Mouse (Mus musculus): ENCODE results near the gene Kcnq5. TPM values are rescaled to one million over a fixed set of nuclear protein-coding genes. Genes with fewer than 3 reads are reported as not detected.

Gene Kcnq5
- total and polyA plus RNA-seq, 2 experiments from 2014 or later, result 2.5 to 11.3 TPM

DNA sequence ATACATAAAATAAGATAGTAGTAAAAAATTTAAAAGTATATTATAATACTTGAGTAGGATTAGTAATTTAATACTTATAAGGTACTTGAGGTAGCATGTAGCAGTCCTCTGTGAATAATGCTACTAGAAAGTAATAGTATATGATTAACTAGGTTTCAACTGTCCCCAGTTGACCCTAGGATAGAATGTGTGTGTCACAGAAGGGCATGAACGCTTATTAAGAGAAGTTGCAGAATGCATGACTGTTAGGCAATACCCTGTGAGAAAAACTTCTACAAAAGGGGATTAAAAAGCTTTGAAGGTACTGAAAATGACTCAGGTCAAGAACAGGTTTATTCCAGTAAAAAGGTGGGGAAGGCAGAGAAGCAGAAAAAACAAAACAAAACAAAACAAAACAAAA lies 430.9 kb downstream of the Kcnq5 start:
- Histone ChIP-seq H3K4me2 (ENCODE audit: low read depth, low read length, poor library complexity, severe bottlenecking) (no peak overlapping the region), H3K4me1 (ENCODE audit: insufficient read depth, low read length) (no peaks in the 10 kb centered on the region), H3K9me3 (ENCODE audit: low read length) (no peaks in the 10 kb centered on the region), H3K9ac (replicated peaks; ENCODE audit: low read length, poor library complexity, severe bottlenecking) (no peak overlapping the region), H3K36me3 (ENCODE audit: insufficient read depth, low read length) (no peaks in the 10 kb centered on the region), H3K27me3 (ENCODE audit: insufficient read depth, low read length) (no peaks in the 10 kb centered on the region), H3K4me3 (ENCODE audit: low read depth, low read length) (no peak overlapping the region), H3K27ac (ENCODE audit: low read depth, low read length) (no peak overlapping the region)
- no peak for ATAC-seq (ENCODE audit: low FRiP score)
- 83% methylated on average over 1 of the region's 1 CpGs for WGBS
- DNase-seq (ENCODE audit: low spot score), result no peak
- no peak for TF ChIP-seq CTCF (IDR thresholded peaks at IDR 0.05)

DNA sequence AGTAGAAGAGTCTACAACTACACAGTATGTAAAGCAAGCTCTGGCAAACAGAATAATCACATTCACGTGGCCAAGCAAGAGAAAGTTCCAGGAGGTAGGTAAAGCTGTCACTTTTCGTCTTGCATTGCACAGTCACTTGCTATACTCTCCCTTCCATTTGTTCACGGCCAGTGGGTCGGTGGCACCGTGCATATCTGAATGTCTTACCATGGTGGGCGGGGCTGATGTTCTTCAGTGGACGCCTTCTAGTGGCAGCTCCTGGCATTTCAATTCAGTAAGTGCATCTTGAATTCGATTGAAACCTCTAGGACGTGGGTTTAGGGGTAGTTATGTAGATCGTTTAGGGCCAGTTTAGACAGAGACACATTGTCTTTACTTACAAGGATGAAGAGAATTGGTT lies 439.7 kb downstream of the Kcnq5 start:
- Histone ChIP-seq H3K4me1 (ENCODE audit: insufficient read depth, low read length) (no peaks in the 10 kb centered on the region), H3K36me3 (ENCODE audit: insufficient read depth, low read length) (no peaks in the 10 kb centered on the region), H3K4me3 (ENCODE audit: low read depth, low read length) (no peak overlapping the region), H3K9me3 (ENCODE audit: low read length) (no peaks in the 10 kb centered on the region), H3K27ac (ENCODE audit: low read depth, low read length) (no peak overlapping the region), H3K9ac (replicated peaks; ENCODE audit: low read length, poor library complexity, severe bottlenecking) (no peak overlapping the region), H3K4me2 (ENCODE audit: low read depth, low read length, poor library complexity, severe bottlenecking) (no peak overlapping the region), H3K27me3 (ENCODE audit: insufficient read depth, low read length) (no peaks in the 10 kb centered on the region)
- no peak for DNase-seq (ENCODE audit: low spot score)
- no peak for TF ChIP-seq CTCF (IDR thresholded peaks at IDR 0.05)
- ATAC-seq (ENCODE audit: low FRiP score), result no peak
- 85% methylated on average over 10 of the region's 10 CpGs for WGBS

- WGBS, result 84% methylated on average over 8 of the region's 8 CpGs
- no peak for DNase-seq (ENCODE audit: low spot score)
- Histone ChIP-seq H3K27ac (ENCODE audit: low read depth, low read length) (no peak overlapping the region), H3K4me3 (ENCODE audit: low read depth, low read length) (no peak overlapping the region), H3K9me3 (ENCODE audit: low read length) (no peaks in the 10 kb centered on the region), H3K9ac (replicated peaks; ENCODE audit: low read length, poor library complexity, severe bottlenecking) (no peak overlapping the region), H3K27me3 (ENCODE audit: insufficient read depth, low read length) (no peaks in the 10 kb centered on the region), H3K36me3 (ENCODE audit: insufficient read depth, low read length) (no peaks in the 10 kb centered on the region), H3K4me1 (ENCODE audit: insufficient read depth, low read length) (no peaks in the 10 kb centered on the region), H3K4me2 (ENCODE audit: low read depth, low read length, poor library complexity, severe bottlenecking) (no peak overlapping the region)
- no peak for TF ChIP-seq CTCF (IDR thresholded peaks at IDR 0.05)
- no peak for ATAC-seq (ENCODE audit: low FRiP score)
These were observed 440.3 kb downstream of the Kcnq5 start for GRCm38 (mm10) chr1:21521475-21521874.

- no peak for TF ChIP-seq CTCF (IDR thresholded peaks at IDR 0.05)
- no peak overlapping the region for H3K4me3 ChIP-seq (ENCODE audit: low read depth, low read length)
- ATAC-seq (ENCODE audit: low FRiP score), result no peak
- no peak overlapping the region for H3K4me2 ChIP-seq (ENCODE audit: low read depth, low read length, poor library complexity, severe bottlenecking)
- no peaks in the 10 kb centered on the region for H3K36me3 ChIP-seq (ENCODE audit: insufficient read depth, low read length)
- no peaks in the 10 kb centered on the region for H3K27me3 ChIP-seq (ENCODE audit: insufficient read depth, low read length)
- no peak for DNase-seq (ENCODE audit: low spot score)
- H3K9ac ChIP-seq (replicated peaks; ENCODE audit: low read length, poor library complexity, severe bottlenecking), result no peak overlapping the region
- WGBS, result 86% methylated on average over 10 of the region's 10 CpGs
- H3K9me3 ChIP-seq (ENCODE audit: low read length), result no peaks in the 10 kb centered on the region
- no peak overlapping the region for H3K27ac ChIP-seq (ENCODE audit: low read depth, low read length)
- no peaks in the 10 kb centered on the region for H3K4me1 ChIP-seq (ENCODE audit: insufficient read depth, low read length)
These were observed 441.6 kb downstream of the Kcnq5 start for GRCm38 (mm10) chr1:21520116-21520645.

DNA sequence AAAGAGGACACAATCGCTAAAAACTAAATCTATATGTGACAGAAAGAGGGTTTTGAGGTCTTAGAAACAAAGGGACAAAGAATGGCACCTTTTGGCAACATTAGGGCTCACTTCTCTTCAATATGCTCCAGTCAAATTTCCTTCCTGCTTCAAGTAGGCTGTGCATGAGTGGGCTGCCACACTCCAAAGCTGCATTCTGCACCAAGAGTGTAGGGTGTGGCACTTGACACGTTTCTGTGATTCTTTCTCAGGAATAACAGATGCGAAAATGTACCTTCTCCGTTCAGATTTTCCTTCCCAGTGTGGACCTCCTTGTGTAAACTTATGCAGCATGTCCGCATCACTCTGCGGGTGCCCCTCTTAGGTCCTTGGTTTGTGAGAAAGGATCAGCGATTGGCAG lies 455.1 kb downstream of the Kcnq5 start:
- H3K4me1 ChIP-seq (ENCODE audit: insufficient read depth, low read length), result no peaks in the 10 kb centered on the region
- H3K27me3 ChIP-seq (ENCODE audit: insufficient read depth, low read length), result no peaks in the 10 kb centered on the region
- no peaks in the 10 kb centered on the region for H3K9me3 ChIP-seq (ENCODE audit: low read length)
- H3K9ac ChIP-seq (replicated peaks; ENCODE audit: low read length, poor library complexity, severe bottlenecking), result no peak overlapping the region
- H3K4me3 ChIP-seq (ENCODE audit: low read depth, low read length), result no peak overlapping the region
- no peak for TF ChIP-seq CTCF (IDR thresholded peaks at IDR 0.05)
- H3K4me2 ChIP-seq (ENCODE audit: low read depth, low read length, poor library complexity, severe bottlenecking), result no peak overlapping the region
- ATAC-seq (ENCODE audit: low FRiP score) (no peak), DNase-seq (ENCODE audit: low spot score) (no peak)
- WGBS, result 83% methylated on average over 7 of the region's 7 CpGs
- H3K27ac ChIP-seq (ENCODE audit: low read depth, low read length), result no peak overlapping the region
- H3K36me3 ChIP-seq (ENCODE audit: insufficient read depth, low read length), result no peaks in the 10 kb centered on the region

DNA sequence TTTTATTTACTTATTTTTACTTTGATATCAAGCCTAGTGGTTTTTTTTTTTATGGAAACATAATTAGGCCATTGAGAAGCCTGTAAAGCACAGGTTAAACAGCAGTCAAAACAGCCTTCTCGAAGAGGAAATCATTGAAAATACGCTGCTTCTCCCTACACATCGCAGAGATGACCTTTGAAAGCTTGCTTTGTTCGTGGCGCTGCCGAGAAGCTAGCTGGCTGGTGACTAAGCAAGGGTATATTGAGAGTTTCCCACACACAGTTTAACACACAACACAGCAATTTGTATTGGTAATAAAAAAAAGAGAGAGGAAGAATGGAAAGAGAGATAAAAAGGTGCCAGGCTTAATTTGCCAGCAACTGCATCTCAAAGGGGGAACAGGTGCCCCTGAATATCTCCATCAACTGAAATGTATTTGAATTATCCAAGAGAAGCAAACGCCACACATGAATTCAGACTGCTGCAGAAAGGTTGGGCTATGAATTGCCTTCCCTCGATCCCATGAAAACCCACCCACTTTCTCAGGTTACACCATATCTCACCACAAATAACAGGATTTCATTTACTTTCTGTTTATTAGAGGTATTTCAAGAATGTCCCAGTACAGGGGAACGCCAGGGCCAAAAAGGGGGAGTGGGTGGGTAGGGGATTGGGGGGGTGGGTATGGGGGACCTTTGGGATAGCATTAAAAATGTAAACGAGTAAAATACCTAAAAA lies 461.8 kb downstream of the Kcnq5 start:
- DNase-seq (ENCODE audit: low spot score) (peak; percentile 10), ATAC-seq (ENCODE audit: low FRiP score) (no peak)
- Histone ChIP-seq H3K9ac (replicated peaks; ENCODE audit: low read length, poor library complexity, severe bottlenecking) (no peak overlapping the region), H3K4me1 (ENCODE audit: insufficient read depth, low read length) (no peaks in the 10 kb centered on the region), H3K36me3 (ENCODE audit: insufficient read depth, low read length) (no peaks in the 10 kb centered on the region), H3K4me2 (ENCODE audit: low read depth, low read length, poor library complexity, severe bottlenecking) (no peak overlapping the region), H3K27ac (ENCODE audit: low read depth, low read length) (no peak overlapping the region), H3K27me3 (ENCODE audit: insufficient read depth, low read length) (no peaks in the 10 kb centered on the region), H3K4me3 (ENCODE audit: low read depth, low read length) (no peak overlapping the region), H3K9me3 (ENCODE audit: low read length) (no peaks in the 10 kb centered on the region)
- TF ChIP-seq CTCF (IDR thresholded peaks at IDR 0.05), result no peak
- 55% methylated on average over 10 of the region's 10 CpGs for WGBS
